Mouse (Mus musculus) kidney, adult 8-10 months (tissue): ENCODE data around the gene Tnfrsf14.

Source experiments
- DNase-seq, 2 experiments: peaks; one replicate each; pipeline ENCODE4 v3.0.0; 2022

Gene Tnfrsf14

DNA sequence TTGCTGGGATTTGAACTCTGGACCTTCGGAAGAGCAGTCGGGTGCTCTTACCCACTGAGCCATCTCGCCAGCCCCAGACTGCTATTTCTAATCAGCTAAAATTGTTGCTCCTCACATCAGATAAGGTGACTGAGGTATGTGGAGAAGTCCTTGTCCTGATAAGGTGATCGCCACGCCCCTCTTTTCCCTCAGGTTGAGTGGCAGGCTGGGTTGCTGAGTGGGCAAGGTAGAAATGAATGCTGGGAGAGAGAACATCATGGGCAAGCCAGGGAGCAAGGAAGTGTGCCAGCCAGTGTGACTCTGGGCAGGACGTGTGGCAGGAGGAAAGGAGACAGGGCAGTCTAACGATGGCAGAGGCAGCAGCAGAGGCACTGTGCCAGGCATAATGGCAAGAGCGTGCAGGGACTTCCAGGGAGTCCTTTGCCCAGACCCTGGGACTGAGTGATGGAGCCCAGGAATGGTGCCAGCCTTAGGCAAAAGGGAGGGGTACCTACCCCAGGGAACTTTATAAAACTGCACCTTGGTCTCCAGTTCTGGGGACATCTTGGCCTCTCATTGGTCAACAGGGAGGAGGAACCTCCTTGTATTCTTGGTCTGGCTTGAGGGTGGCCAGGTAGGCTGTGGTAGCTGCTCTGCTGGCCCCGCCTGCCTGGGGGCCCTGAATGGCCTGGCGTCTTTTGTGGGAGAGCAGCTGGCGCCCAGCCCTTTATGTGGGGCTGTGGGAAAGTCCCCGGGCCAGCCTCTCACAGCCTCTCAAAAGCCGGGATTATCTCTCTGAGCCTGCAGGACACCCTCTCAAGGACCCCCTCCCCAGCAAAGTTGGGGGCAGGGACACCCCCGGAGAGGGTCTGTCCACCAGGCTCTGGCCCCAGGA, 19.9 kb upstream of the Tnfrsf14 start:
- DNase-seq, result no peak

DNA sequence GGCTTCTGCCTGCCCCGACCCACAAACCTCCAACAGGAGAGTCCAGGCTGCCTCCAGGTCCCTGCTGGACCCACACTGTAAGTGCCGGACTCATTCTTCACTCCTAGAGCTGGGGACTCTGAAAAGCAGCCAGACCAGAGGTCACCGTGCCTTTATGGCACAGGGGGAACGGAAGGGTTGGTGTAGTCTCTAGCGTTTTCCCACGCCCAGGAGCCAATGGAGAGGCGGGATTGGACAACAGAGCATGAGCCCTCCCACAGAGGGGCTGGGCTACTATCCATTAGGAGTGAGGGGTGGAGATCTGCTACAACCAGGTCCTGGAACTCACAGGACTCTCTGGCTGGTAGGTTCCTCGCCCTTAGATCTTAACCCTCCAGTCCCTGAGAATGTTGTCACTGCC, 18.0 kb upstream of the Tnfrsf14 start:
- DNase-seq, result peak; percentile 82 to 88

DNA sequence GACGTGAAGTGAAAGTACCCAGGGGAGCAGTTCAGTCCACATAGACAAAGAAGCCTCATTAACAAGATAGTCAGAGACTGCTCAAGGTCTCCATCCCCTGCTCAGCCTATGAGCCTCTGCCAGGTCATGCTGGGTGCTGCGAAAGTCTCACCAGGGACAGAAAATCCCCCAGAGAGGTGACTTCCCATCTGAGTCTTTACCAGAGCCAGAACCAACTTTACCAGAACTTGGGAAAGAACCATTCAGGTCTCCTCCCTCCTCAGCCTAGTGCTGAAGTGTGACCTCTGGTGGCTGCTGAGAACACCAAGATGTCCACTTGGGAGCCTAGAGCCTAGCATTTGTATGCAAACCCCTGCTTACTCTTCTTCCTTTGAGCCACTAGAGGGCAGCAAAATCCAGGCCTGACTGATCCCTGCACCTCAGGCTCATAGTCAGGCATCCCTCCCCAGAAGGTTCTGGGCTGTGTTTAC, 15.8 kb upstream of the Tnfrsf14 start:
- DNase-seq, result peak; percentile 78 to 85

DNA sequence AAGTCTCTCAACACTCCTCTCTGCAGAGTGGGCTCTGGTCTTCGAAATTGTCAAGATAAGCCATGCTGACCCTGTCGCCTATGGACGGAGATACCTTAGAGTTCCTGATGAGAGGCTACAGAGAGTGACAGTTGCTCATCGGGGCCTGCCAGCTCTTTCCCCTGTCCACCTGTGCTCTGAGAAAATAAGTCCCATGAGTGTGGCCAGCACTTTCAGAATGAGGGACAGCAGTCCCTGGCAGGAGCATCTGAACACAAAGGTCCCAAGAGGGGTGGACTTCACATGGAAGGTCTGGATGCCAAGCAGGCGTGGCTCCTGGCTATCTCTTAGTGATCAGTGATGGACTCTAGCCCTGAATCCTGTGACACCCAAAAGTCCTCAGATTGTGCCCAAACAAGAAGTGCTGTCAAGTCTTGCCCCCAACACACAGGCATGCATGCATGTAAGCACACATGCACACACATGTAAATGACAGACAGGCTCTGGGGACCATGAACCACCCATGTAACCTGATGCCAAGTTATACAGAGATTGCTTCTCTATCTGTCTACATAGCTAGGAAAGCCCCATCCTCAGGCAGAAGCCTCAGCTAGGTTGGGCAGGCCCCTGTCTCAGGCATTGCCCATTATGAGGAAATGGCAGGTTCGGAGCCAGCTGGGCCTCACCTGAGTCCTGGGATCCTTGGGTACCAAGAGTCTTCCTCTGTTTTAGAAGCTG, 15.1 kb upstream of the Tnfrsf14 start:
- DNase-seq, result no peak

DNA sequence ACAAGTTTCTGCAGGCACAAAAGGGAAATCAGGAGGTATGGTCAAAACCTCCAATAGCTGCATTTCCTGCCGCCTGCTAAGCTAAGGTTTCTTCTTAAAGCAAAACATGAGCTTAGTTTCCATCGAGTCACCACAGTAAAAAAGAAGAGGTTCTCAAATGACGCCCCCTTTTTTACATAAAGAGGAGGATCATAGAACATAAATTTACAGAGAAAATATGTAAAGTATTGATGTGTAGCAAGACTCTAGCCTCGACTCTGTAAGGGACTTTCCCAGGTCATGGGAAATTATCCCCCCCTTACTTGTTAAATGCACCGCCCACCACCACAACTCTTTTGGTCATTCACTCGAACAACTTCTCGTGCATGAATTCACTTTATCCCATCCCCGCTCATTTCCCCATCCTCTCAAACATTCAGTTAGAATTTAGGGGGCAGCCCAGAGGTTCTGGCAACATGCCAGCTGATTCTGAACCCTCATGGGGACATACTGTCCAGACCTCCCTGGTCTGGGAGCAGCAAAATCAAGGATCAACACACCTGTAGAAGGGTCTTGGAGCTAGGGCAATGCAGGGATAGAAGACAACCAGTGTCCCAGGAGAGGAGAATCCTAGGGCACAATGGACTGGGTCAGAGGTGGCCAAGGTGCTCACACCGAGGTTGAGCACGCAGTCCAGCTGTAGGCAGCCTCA, 14.4 kb upstream of the Tnfrsf14 start:
- DNase-seq, result no peak

DNA sequence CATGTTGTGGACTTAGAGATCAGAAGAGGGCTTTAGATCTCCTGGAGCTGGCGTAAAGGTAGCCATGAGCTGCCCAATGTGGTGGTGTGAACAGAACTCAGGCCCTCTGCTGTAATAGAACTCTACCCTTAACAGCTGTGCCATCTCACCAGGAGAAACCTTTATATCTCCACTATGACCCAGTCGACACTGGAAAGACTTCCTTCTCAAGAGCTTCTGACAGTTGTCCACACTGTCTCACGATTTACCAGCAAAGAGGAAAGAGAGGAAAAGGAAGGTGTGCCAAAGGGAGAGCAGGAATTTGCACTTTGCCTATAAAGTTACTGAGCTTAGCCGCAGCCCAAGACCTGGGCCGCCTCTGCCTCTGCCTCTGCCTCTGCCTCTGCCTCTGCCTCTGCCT, 13.5 kb upstream of the Tnfrsf14 start:
- no peak for DNase-seq

DNA sequence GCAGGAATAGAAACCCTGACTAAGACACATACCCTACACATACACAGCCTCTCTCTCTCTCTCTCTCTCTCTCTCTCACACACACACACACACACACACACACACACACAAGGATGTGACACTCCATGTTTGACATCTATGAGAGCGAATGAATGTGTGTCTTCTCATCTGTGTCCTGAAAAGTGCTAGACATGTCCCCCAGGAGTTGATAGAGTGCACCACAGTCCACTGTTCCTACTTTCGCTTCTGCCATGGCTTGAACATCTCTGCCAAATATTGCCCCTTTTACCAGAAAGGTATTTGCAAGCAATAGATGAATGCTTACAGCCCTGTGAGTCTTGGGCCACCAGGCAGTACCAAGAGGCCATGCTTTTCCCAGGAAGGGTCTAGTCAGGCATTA, 11.8 kb upstream of the Tnfrsf14 start:
- DNase-seq, result no peak

DNA sequence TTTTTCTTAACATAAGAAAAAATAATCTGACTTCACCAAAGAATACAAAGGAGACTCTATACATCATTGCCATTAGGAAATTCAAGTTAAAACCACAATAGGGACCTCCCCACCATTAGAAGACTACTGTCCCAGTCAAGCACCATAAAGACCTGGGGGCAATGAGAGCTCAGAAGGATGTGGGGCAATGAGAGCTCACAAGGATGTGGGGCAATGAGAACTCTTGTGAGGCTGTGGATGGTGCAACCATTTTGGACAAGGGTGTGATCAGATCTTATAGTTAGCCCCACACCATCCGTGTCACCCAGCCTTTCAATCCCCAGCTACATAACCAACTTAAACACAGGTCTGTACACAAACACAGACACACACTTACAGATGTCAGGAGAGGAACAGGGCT, 9.4 kb upstream of the Tnfrsf14 start:
- no peak for DNase-seq

DNA sequence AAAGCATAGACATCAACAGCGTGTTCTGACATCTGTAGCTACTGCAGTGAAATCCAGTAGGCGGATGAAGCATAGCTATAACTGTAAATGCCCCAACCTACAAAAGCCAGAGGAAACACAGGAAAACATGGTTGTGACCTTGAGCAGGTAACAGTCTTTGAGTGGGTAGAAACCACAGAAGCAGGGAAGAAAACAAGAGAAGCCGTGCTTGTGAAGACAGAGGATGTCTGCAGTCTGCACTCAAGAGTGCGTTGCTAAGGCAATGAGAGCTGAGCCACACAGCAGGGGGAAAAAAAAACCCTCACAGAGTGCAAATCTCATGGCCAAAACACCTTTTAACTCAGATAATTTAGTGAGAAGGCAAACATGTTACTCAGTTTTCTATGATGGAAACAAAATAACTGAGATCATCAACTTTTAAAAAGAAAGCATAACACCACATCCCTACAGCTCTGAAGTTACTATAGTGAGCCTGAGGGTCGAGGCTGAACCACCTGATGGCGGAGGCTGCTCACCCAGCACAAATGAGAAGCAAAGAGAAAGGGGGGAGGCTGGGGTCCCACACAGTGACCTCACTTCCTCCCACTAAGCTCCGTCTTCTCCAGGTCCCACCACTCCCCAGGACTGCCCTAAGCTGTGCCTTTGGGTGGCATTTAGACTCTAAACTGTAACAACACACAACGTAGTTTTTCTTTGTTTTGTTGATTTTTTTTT, 8.3 kb upstream of the Tnfrsf14 start:
- DNase-seq, result no peak

DNA sequence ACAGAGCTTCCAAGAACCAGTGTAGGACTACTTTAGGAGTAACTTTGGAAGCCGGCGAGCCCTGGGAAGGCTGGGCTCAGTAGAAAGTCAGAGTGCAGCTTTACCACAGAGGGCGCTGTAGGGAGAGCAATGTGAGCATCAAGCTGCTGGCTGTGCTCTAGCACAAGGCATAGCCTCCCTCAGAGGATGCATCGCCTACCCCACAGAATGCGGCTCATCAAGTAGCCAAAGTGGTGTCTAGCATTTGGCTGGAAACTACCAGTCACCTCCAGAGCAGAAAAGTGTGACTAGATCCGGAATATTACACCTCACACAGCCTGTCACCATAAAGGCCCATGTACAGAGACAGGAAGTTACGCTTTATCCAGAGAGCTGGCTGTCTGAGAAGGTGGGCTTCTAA, 7.4 kb upstream of the Tnfrsf14 start:
- DNase-seq, result no peak

DNA sequence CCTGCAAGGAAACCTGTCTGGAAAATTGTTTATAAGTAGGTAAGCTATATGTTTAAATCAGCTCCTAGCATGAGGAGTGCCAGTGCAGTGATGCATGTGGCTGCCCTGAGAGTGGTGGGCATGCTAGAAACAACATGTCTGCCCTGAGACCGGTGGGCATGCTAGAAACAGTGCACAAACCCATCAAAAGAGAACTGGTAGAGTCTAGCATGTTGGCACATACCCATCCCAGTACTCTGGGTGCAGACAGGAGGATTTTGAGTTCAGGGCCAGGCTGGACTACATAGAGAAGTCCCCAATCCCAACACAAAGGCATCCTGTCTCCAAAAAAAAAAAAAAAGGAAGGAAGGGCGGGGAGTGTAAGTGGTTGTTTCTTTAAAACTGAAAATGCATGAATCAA, 6.4 kb upstream of the Tnfrsf14 start:
- DNase-seq, result no peak

DNA sequence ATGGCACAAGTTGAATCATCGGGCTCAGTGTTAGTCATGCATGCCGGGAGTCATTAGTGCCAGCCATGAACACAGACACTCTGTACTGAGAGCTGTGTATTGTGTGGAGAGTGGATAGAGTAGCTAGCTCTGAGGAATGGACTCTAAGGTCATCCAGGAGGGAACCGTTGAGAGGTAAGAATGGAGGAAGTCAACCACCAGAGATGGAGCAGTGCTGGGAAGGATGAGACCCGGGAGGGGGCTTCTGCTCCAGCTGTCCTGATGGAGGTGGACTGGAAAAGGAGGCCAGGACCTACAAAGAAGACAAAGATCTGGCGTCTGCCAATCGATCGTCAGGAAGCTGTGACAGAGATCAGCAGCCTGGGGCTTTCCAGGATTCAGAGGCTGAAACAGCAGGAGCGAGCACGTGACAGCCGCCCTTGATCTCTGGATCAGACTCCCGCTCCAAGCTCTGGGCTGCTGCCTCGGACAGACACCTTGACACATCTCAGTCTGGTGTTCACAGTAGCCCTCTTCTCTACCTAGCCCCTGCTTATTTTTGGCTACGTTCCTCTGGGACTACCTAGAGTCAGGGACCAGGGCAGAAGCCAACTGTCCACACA, 5.0 kb upstream of the Tnfrsf14 start:
- no peak for DNase-seq

DNA sequence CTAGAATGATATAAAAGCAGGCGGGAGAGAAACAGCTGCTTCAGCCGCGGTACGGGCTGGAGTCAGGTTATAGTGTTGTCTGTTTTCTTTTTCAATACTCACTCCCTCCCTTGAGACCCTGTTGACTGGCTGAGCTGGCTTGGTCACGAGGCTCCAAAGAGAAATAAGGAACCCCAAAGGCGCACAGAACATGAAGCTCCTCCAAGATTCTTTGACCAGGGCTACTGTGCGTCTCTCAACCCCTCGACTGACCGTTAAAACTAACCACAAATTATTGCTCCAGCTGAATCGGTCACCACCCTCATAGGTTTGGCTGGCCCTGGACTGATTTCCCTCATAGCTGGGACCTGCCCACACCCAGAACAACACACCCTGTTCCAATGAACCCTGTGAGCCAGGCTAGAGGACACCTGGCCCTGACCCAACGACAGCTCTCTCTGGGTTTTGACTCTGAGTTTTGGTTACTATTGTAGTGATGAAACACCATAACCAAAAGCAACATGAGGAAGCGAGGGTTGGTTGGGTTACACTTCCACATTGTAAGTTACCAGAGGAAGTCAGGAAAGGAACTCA, 811 bp upstream of the Tnfrsf14 start:
- DNase-seq, result peak in 1 of 2 experiments; percentile 12

DNA sequence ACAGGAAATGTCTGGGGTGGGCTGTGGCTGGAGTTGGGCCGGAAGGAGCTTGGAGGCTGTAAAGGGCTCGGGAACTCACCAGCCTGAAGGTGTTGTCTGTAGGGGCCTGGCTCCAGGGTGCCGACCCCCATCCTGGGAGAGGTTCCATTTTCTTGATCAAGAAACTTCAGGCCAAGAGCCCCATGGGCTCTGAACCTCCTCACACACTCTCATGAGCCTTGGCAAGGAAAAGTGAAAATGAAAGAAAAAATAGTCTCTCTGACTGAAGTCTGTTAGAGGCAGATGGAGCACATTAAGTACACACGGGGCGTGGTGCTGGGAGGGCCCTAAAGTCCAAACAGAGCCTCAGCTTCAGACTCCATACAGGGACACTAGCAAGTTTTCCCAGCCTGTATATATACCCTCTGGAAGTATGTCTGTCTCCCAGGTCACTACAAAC, 445 bp downstream of the Tnfrsf14 start:
- peak; percentile 33 to 36 for DNase-seq

DNA sequence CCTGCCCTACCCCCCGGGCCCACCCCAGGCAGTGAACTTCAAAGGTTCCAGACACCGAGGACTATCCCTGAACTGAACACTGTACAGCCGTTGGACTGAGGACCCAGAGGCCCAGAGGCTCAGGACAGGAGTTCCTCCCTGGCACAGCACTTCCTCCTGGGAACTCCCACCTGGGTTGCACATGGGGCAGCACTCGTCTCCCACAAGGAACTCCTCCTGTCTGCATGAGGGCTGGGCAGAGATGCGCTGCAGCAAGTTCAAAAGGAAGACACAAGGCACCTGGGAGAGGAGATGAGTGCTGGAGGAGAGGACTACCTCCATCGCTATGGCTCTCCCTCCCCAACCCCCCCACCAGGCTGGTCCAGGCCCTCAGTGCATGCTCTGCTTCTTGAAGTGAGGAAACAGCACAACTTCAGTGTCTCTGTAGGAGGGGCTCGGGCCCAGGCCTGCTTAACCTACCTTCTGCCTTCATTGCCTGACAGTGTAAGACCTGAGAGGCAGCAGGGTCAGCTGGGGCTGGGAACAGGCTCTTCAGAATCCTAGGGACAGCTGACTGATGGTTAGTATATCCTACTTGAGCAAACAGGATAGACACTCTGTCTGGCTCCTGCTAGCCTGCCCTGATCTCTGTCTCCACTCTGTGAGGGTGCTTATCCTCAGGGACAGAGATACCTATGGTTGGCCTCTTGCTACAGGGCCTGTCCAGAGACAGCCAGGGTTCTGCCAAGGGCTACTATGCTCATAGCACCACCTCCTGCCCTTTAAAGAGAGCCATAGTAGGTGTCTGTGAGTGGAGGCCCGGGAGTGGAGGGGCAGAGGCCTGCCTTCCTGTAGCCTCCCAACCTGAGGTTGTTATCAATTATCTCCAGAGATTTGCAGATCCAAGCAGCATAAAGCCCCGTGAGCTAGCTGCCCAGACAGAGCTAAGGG, 1.1 kb downstream of the Tnfrsf14 start:
- no peak for DNase-seq

DNA sequence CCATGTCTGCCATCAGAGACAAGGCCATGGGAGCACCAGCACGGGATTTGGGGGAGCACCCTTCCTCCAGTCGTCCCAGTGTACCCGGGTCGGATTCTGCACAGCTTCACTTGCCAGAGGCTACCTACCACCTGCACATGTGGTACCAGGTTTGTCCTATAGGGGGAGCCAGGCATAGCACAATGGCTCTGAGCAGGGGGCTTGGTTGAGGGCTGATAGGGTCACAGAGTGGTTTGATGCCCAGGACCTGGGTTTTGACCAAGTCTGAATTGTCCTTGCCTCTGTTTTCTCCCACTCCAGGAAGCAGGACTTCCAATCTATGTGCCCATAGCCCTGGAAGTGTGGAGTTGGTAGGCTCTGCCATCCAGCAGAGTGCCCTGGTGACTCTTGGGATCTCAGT, 3.0 kb downstream of the Tnfrsf14 start:
- no peak for DNase-seq

DNA sequence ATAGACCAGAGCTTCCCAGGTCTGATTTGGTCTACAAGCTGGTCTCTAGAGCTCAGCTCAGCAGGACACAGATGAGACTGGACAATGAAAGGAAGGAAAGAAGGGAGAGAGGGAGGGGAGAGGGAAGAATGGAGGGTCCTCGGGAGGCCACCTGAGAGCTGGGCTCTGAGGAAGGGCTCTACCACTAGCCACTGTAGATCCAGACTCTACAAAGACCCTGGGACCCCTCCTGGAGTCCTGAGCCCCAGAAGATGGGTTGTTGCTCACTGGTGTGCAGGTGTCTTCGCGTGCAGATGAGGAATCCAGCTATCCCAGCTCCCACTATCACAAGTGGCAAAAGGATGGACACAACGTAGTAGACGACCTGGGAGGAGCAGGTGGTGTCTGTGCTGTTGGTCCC, 5.4 kb downstream of the Tnfrsf14 start:
- DNase-seq, result no peak

DNA sequence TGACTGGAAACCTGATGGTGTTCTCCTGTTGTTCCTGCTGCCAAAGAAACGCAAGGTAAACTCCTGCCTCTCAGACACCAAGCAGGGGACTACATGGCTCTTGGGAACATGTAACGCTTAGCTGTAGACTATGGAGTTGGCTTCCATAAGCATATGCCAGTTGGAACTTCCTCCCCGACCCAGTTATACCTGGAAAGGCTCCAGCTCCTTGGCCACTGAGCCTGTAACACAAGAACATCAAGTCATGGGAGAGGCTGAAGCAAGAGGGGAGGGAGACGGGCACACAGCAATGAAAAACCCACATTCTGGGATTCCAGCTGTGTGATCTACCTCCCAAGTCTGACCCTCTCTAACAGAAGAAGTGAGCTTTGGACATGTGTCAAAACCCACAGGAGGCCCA, 6.1 kb downstream of the Tnfrsf14 start:
- DNase-seq, result no peak

DNA sequence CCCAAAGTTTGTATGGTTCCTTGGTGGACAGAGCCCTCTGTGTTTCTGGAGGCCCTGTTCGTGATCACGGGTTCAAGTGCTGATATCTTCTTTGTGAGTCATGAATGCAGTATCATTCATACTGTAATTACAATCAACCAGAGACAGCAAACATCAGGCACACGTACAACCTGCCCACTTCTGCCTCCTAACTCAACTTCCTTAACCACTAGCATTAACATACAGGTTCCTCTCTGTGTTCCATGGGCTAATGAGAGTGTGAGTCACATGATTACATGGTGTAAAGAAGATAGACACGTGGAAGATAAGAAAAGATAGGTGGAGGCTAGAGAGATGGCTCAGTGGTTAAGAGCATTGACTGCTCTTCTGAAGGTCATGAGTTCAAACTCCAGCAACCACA, 11.7 kb downstream of the Tnfrsf14 start:
- DNase-seq, result no peak

DNA sequence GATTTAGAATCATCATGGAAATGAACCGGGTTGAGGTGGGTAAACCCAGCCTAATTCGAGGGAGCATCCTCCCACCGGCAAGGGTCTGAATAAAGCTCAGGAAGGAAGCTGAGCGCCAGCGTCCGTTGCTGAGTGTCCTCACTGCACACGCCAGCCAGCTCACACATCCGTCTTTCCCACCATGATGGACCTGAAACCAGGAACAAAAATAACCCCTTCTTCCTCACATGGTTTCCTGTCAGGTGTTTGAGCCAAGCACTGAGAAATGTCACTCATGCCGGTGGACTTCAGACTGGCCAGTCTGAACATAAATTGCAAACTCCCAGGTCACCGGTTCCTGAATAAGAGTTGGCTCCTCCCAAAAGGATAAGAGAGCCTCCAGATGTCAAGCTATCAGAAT, 13.1 kb downstream of the Tnfrsf14 start:
- peak in 1 of 2 experiments; percentile 22 for DNase-seq

DNA sequence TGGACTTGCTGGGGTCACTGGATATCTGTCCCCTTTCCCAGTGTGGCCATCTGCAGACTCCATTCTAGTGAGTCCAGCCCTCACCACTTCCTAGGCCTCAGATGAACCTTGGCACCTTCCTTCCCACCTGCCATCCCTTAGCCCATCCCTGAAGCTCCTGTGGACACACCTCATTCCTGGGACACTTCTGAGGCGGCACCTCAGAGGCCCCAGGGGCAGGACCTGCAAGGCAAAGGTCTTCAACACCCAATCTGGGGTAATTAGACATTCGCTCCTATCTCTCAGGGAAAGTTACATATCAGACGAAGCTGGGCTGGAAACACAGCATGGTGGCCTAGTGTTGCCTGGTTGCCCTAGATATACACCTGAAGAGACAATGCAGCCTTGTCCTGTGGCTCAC, 13.7 kb downstream of the Tnfrsf14 start:
- peak; percentile 52 to 63 for DNase-seq
